Mouse (Mus musculus): Measurements from ENCODE around the gene Xaf1.

Gene Xaf1

GRCm38 (mm10) chr11:72301334-72301733, at the start of gene Xaf1:
Gene Xaf1 (plus strand): TSS chr11:72301629.
- DNase-seq, result peak; percentile 61 to 63

- no peak for DNase-seq
Observed at GRCm38 (mm10) chr11:72255629-72256028, 45.8 kb upstream of the Xaf1 start.

- no peak for DNase-seq
Observed at GRCm38 (mm10) chr11:72256441-72256840, 45.0 kb upstream of the Xaf1 start.

- no peak for DNase-seq
Observed at GRCm38 (mm10) chr11:72265483-72265882, 35.9 kb upstream of the Xaf1 start.

- peak; percentile 37 to 69 for DNase-seq
Observed at GRCm38 (mm10) chr11:72266207-72266959, 35.0 kb upstream of the Xaf1 start.

GRCm38 (mm10) chr11:72266960-72267560, 34.4 kb upstream of the Xaf1 start, which contains the start of gene Slc13a5:
Gene Slc13a5 (minus strand): TSS chr11:72267222.
- DNase-seq, result peak in 1 of 2 experiments; percentile 46

GRCm38 (mm10) chr11:72271761-72272160, 29.7 kb upstream of the Xaf1 start:
- DNase-seq, result no peak

GRCm38 (mm10) chr11:72273341-72273740, 28.1 kb upstream of the Xaf1 start:
- DNase-seq, result no peak

GRCm38 (mm10) chr11:72281143-72281851, 20.1 kb upstream of the Xaf1 start:
- no peak for DNase-seq

GRCm38 (mm10) chr11:72281852-72282400, 19.5 kb upstream of the Xaf1 start:
- peak; percentile 30 to 64 for DNase-seq

- peak; percentile 13 to 66 for DNase-seq
Observed at GRCm38 (mm10) chr11:72283486-72284224, 17.8 kb upstream of the Xaf1 start.

GRCm38 (mm10) chr11:72284532-72285182, 16.8 kb upstream of the Xaf1 start:
- no peak for DNase-seq

GRCm38 (mm10) chr11:72285971-72286480, 15.4 kb upstream of the Xaf1 start:
- DNase-seq, result no peak

- DNase-seq, result no peak
Observed at GRCm38 (mm10) chr11:72286651-72287050, 14.8 kb upstream of the Xaf1 start.

GRCm38 (mm10) chr11:72287126-72287525, 14.3 kb upstream of the Xaf1 start:
- no peak for DNase-seq

GRCm38 (mm10) chr11:72287543-72287942, 13.9 kb upstream of the Xaf1 start:
- DNase-seq, result no peak

GRCm38 (mm10) chr11:72293116-72293515, 8.3 kb upstream of the Xaf1 start:
- DNase-seq, result no peak

GRCm38 (mm10) chr11:72302230-72302629, 801 bp downstream of the Xaf1 start:
- DNase-seq, result peak; percentile 26 to 28

- DNase-seq, result no peak
Observed at GRCm38 (mm10) chr11:72307461-72307860, 6.0 kb downstream of the Xaf1 start.

GRCm38 (mm10) chr11:72308982-72309381, 7.6 kb downstream of the Xaf1 start:
- no peak for DNase-seq

GRCm38 (mm10) chr11:72310491-72310890, 9.1 kb downstream of the Xaf1 start:
- DNase-seq, result no peak
